Mouse (Mus musculus) heart, adult 18-20 months (tissue): ENCODE data around the gene Phactr4. TPM values are rescaled to one million over a fixed set of nuclear protein-coding genes. Genes with fewer than 3 reads are reported as not detected.

Experiments
- DNase-seq, 2 experiments: peaks; one replicate each; pipeline ENCODE4 v3.0.0; 2021 to 2022; ENCODE audit warnings: mixed read lengths in 1 of 2
- microRNA-seq, 2 experiments: library from miRNA; unstranded; fragments of <30 nt; microRNA quantifications; one replicate each; pipeline ENCODE4 v1.2.0; 2022
- total RNA-seq, 2 experiments: library from RNA; stranded (reverse); gene quantifications; 2 replicates each; pipeline ENCODE4 v1.2.3; 2021

The Phactr4 gene
- total RNA-seq, 2 experiments from 2014 or later, result 17.6 to 20.1 TPM

GRCm38 (mm10) chr4:132332880-132333279 lies 89.4 kb downstream of the Phactr4 start:
- DNase-seq, result no peak

GRCm38 (mm10) chr4:132331960-132332359 lies 90.3 kb downstream of the Phactr4 start:
- DNase-seq, result no peak

GRCm38 (mm10) chr4:132329835-132330354 lies 92.4 kb downstream of the Phactr4 start:
- DNase-seq, result no peak

- DNase-seq, result peak; percentile 93 to 94
These were observed 93.0 kb downstream of the Phactr4 start, which contains the start of gene Trnau1ap for GRCm38 (mm10) chr4:132329115-132329834. Trnau1ap (minus strand) TSS chr4:132329538.

GRCm38 (mm10) chr4:132328391-132328982 lies 93.8 kb downstream of the Phactr4 start:
- no peak for DNase-seq

GRCm38 (mm10) chr4:132326481-132326880 lies 95.8 kb downstream of the Phactr4 start:
- no peak for DNase-seq

GRCm38 (mm10) chr4:132315711-132316110 lies 106.6 kb downstream of the Phactr4 start:
- no peak for DNase-seq

GRCm38 (mm10) chr4:132312627-132313026 lies 109.7 kb downstream of the Phactr4 start:
- DNase-seq, result no peak

- no peak for DNase-seq
These were observed 110.5 kb downstream of the Phactr4 start for GRCm38 (mm10) chr4:132311801-132312200.

GRCm38 (mm10) chr4:132311209-132311608 lies 111.1 kb downstream of the Phactr4 start:
- DNase-seq, result no peak

- peak; percentile 38 to 62 for DNase-seq
These were observed 112.3 kb downstream of the Phactr4 start for GRCm38 (mm10) chr4:132309849-132310472.

- peak in 1 of 2 experiments; percentile 38 for DNase-seq
These were observed 113.0 kb downstream of the Phactr4 start for GRCm38 (mm10) chr4:132309140-132309848.

GRCm38 (mm10) chr4:132308437-132309139 lies 113.7 kb downstream of the Phactr4 start:
- peak; percentile 94 to 96 for DNase-seq

GRCm38 (mm10) chr4:132306004-132306403 lies 116.3 kb downstream of the Phactr4 start:
- no peak for DNase-seq

Small RNA genes within 50 kb of the gene (microRNA-seq; reads per million reads assigned to microRNA genes)
- gene Gm25707, result 0 reads per million in 2 experiments

Other genes starting within 250 kb of the Phactr4 start
- 10 to 100 TPM; 26.7 to 30.8 TPM for gene Ythdf2, start 210.2 kb downstream of the Phactr4 start, total RNA-seq
- gene Gmeb1, start 160.9 kb downstream of the Phactr4 start, total RNA-seq, result 1 to 10 TPM; 9.1 to 9.4 TPM
- 10 to 100 TPM; 31.7 to 32.9 TPM for gene Taf12, start 148.1 kb downstream of the Phactr4 start, total RNA-seq
- 1 to 10 TPM in 1 of 2 experiments, under 1 TPM in 1; 0.84 to 1.2 TPM for gene Rab42, start 119.1 kb downstream of the Phactr4 start, total RNA-seq
- 10 to 100 TPM; 20.3 to 22.3 TPM for gene Trnau1ap, start 93.0 kb downstream of the Phactr4 start, total RNA-seq
- 1 to 10 TPM; 6.4 to 7.5 TPM for gene Rcc1, start 68.9 kb downstream of the Phactr4 start, total RNA-seq
- 1 to 10 TPM; 4.1 to 4.5 TPM for gene Med18, start 41.4 kb upstream of the Phactr4 start, total RNA-seq
- 1 to 10 TPM; 2.8 TPM for gene Sesn2, start 88.0 kb upstream of the Phactr4 start, total RNA-seq
- gene Atpif1, start 111.2 kb upstream of the Phactr4 start, total RNA-seq, result 100 to 1,000 TPM; 326 to 345 TPM
- 10 to 100 TPM; 51.0 to 52.9 TPM for gene Dnajc8, start 113.1 kb upstream of the Phactr4 start, total RNA-seq
- gene Ptafr, start 141.6 kb upstream of the Phactr4 start, total RNA-seq, result 1 to 10 TPM; 1.3 to 1.5 TPM
- gene Eya3, start 216.5 kb upstream of the Phactr4 start, total RNA-seq, result 10 to 100 TPM; 32.5 to 33.9 TPM